Mouse (Mus musculus) v-Abl transformed pro-B cells (cell line): Measurements from ENCODE around the gene Bid.
"Not testable (repeated sequence)": the region's sequence is repeated elsewhere in the genome, so short reads cannot be mapped to it uniquely, and the experiment has no call there.

Source experiments
- in situ Hi-C, 2 experiments: fragments of 400-800 bp; cut with MboI; formaldehyde crosslinking; loops; one replicate each; pipeline ENCODE4 v1.15.1; 2025; ENCODE audit not compliant: unreplicated experiment in 2 of 2

Bid gene

DNA sequence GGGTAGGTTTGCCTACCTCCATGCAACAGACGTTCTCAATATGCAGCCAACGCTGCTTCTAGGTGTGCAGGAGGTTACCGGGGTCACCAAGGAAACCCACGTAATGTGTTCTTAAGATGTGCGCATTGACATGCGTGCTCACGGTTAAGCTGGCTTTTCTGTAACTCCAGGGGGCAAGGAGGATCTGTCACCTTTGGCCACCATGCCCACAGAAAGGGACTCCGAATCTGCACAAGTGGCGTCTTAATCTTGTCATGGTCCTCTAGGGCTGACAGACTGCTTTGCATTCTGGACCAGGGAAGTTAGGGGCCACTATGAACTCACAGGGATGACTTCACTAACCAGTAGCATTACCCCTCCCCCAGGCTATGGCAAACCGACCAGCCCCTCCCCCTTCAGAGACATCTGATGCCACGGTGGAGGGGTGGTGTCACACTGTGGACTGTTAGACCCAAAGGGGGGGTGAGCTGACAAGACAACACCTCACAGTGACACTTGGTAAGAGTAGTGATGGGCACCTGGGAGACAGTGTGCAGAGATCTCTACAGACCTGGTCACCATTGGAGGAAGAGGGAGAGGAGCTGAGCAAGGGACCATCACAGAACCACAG is 21.5 kb upstream of the Bid start:
- in situ Hi-C loops: no loop called here

DNA sequence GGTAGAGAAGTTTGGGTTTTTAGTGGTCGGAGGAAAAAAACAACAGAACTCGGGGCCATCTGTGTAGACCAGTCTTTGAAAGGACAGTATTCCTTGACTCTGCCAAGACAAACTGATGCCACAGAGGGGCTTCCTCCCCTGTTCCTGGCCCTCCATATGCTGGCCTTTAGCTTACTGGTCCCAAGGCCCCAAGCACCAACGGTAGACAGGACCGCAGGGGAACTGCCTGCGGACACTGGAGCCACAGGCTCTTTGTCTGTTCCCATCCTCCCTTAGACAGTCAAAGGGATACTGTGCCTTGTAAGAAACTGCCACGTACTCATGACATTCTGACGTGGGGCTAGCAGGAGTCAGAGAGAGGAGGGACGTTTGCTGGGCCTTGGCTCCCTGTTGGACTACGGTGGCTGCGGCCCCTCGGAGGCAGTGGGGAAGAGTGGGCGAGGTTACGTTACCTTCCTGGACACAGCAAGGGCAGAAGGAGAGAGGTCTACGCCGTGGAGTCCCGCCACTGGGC is 20.5 kb upstream of the Bid start:
- in situ Hi-C loops: no loop called here

DNA sequence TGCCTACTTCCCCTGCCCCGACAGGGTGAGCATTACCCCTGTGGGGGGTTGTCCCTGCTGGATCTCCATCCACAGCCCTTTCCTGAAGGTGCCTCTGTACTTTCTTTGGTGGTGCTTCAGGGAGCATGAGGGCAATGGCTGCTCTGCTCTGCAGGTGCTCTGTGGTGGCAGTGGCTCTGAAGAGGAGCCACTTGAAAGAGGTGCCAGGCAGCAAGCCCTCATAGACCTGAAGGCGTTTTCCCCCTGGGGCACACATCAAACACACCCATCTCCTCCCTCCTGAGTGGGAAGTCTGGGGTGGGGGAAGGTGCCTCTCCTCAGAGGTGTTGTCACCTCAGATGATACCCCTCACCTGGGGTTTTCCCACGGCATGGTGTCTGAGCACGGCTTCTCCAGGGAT is 17.5 kb upstream of the Bid start:
- in situ Hi-C loops: no loop called here

DNA sequence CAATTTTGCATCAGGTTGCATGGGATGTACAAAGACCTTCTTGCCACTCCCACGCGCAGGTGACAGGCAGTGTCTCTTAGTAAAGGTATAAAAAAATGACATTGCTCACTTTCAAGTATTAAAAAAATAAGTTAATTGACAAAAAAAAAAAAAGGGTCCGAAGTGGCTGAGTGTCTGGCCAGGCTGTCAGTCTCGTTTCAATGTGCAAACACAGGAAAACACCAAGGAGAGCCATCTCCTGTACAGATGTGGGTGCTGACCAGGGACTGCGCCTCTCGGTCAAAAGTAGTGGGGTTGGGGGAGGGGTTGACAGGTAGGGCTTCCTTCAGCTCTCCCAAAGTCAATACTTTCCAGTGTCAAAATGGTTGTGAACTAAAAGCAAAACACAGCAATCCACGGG is 17.0 kb upstream of the Bid start:
- in situ Hi-C loops: no loop called here

DNA sequence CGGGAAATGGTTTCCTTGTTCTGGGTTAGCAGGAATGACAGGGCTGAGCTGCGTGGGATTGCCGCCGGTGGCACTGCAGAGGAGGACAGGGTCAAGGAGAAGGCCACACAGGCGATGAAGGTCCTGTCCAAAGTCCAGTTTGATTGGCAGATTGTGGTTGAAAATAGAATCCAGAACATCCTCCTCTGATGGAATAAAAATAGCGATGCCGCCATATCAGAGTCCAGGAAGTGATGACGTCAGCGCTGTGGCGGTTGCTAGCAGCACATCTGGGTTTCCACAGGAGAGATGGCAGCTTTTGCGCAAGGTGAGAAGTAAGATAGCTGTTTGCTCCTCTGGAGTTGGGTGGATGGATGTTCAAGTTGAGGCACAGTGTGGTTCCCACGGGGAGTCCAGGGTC is 15.9 kb upstream of the Bid start:
- in situ Hi-C loops: no loop called here

DNA sequence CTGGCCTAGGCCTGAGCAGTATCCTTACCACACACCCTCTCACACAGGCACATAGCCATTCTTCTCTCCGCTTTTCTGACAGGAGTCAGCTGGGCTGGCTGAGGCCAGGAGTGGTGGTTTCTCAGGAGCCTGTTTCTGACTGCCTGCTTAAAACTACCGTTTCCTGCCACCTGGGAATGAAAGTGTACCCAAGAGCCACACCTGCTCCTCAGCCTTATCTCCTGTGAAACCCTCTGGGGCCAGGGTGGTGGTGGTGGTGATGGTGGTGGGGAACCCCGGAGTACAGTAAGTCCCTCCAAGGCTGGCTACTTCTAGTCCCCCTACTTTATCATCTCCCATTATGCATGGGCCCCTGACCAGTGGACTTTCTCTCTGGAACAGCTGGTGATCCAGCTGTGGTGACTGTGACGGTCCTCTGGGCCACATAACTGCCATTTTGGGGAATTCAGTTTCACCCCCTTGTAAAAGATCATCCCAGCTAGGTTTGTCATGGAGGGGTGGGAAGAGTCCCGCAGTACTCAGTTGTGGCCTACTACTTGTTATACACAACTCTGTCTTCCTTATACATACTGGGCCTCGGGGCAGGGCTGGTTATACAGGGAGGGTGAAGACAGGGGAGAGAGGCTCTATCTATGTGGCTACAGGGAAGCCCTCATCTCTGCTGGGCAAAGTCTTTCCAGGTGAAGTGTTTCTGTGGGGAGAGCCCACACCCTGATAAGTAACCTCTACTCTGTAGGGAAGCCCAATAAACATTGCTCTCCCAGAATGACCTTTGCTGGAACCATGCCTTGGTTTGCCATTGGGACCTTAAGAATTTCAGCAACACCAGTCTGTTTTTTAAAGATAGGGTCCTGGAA is 14.0 kb upstream of the Bid start:
- in situ Hi-C loops: no loop called here

DNA sequence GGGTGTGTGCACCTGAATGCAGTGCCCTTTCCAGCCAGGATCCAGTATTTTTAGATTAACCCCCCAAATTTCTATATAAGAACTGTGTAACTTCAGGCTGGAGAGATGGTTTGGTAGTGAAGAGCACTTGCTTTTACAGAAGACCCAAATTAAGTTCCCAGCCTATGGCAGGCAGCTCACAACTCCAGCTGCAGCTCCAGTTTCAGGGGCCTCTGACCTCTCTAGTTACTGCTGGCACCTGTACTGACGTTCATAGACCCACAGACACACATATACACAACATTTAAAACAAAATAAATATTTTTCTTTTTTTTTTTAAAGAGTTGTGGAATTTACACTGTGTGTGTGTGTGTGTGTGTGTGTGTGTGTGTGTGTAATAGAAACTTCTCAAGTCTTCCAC is 12.8 kb upstream of the Bid start:
- in situ Hi-C loops: no loop called here

DNA sequence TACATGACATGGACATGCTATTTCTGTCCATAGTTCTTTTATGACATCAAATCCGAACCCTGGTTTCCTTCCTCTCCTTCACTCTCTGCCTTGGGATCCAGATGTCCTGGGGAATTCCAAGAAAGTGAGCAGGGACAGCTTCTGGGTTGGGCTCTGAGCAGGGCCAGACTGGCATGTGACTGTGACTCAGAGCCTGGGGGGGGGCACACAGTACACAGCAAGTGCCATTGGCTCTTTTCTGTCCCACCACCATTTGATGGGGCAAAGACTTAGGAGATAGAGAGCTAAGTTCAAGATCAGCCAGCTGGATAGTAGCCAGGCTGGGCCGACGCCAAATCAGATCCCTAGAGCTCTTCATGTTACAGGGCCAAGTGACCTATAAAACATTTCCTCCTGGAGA is 11.1 kb upstream of the Bid start:
- in situ Hi-C loops: no loop called here

DNA sequence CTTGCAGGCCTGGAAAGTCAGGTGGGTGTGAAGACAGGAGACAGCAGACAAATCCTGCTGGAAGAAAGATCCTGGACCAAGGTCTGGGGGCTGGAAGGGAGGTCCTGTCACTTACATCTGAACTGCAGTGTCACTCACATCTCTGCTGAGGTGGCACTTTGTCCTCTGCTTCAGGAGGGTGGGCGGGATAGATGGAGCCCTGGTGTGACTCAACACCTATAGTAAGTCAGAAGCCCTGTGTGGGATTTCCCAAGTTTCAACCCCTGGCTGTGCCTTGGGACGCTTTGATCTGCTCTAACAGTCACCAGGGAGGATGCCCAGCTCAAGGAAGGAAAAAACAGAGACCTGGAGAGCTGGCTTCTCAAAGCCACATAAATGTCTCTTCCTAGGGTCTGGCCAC is 10.2 kb upstream of the Bid start:
- in situ Hi-C loops: no loop called here

DNA sequence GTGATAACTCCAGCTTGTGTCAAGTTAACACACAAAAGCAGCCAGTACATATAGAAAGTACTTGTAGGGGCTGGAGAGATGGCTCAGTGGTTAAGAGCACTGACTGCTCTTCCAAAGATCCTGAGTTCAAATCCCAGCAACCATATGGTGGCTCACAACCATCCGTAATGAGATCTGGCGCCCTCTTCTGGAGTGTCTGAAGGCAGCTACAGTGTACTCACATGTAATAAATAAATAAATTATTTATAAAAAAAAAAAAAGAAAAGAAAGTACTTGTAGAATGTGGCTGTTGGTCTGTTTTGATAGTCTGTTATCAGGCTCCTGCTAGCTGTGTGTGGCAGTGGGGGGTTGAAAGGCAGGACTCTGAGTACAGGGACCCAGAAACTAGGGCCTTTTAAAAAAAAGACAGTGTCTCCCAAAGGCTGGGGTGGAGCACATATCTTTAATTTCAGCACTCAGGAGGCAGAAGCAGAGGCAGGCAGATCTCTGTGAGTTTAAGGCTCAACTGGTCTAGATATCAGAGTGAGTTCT is 8.2 kb upstream of the Bid start:
- in situ Hi-C loops: not testable (repeated sequence)

DNA sequence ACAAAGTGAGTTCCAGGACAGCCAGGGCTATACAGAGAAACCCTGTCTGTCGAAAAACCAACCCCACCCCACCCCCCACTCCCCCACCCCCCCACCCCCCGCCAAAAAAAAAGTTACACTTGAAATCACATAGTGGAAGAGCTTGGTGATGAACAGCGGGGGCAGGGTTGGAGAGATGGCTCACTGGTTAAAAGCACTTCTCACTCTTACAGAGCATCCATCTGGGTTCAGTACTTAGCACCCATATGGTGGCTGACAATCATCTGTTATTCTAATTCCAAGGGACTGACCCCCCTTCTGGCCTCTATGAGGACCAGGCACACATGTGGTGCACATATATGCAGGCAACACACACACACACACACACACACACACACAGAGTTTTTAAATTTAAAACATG is 1.3 kb upstream of the Bid start:
- in situ Hi-C loops: no loop called here

DNA sequence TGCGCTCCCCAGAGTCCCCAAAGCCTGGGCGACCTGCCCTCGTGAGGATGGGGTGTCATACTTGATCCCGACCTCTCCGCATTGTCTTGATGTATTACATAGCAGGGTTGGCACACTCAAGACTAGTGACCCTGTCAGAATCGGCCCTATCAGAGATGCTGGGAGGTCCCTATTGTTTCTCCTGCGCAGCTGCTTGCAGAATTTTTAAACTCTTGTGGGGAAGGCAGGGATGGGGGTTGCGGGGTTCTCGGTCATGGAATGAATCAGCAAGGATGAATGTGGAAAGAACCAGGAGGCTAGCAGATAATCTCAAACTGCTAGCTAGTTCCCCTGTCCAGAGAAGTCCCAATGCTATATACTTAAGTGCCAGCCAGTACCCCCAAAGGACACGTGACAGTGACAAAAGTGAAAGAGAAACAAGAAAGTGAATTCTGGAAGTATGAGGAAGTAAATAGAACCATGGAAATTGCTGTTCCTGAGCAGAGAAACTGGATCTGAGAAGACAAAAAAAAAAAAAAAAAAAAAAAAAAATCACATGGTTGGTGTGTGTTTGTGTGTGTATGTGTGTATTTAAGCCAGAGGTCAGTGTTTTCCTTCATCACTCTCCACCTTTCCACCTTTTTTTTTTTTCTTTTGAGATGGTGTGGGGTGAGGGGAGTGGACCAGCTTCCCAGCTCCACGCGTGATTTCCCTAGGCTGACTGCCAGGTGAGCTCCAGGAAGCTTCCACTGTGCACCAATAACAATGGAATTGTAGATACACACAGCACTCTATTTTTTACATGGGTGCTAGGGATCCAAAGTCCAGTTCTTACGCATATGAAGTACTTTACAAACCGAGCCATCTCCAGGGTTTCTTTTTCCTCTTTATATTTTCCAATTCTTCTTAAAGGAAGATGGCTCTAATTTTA is 574 bp upstream of the Bid start:
- in situ Hi-C loops: not testable (repeated sequence)

DNA sequence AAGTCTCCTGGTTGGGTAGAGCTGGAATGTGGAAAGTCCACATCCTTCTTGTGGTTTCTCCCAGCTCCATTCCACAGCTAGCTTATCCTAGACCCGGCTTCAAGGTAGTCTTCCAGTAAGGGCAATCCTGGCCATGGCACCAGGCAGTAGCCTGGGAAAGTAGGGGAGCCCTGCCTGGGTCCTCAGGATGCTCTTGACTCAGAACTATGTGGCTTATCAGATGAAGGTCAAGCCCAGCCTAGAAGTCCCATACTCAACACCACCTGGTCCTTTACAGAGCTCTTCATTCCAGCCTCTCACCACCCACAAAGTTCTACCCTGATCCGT is 1.0 kb downstream of the Bid start:
- in situ Hi-C loops: no loop called here

DNA sequence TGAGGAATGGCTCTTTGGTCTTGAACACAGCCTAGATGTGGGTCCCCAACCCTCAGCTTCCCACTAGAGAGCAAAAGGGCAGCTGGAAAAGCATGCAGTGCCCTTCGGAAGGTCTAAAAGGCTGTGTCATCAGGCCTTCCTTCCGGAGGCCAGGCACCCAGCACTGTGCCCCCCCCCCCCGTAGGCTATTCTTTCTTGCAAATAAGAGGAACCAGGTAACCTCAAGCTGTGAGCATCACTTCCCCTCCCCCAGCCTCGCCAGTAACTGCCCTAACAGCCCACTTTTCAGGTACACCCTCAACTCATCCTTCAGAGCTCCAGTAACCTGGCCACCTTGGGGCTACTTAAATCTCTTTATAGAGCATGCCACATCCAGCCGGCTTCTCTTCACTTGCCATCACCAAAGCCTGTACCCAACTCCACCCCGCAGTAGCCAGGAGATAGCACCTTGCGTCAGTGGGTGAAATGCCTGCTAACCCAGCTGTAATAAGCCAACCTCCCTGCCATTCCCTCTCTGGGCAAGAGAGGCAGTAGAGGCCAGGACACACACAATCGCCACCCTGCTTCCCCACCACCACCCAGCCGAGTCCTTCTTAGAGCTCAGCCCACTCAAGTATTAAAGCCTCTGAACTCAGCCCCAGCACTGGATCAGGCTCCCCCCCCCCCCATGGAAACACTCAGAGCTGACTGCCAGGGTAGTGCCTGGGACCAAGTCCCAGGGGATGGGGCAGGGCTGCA is 1.6 kb downstream of the Bid start:
- in situ Hi-C loops: no loop called here

DNA sequence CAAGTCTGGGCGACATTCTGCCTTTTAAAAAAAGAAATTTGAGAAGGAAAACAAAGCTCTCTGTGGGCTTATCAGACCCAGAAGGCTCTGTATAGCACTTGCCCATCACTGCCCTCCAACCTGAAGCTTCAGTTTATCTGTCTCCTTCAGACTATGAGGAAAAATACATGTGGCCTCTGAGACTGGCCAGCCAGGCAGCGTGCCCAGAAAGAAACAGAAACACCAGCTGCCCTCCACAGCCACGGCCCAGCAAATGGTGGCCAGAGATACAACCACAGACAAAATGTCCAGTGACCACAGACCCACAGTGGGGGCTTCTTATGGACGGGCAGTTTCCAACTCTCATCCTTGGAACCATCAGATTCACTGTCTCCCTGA is 2.1 kb downstream of the Bid start:
- in situ Hi-C loops: no loop called here

DNA sequence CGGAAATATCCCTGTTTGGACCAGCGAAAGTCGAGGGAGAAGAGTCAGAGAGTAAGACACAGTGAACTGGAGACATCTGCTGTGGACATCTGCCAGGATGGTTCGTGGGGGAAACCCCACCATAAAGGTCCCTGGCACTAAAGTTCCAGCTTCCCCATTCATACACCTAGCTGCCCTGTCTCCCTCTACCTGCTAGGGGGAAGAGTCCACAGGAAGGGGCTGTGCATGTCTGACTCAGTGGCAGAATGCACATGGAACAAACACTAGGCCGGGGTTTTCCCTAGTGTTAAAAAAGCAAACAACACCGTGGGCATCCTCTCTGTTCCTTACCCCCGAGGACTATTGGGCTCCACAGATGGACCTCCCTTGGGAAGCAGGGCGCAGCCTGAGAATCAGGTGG is 2.9 kb downstream of the Bid start:
- in situ Hi-C loops: no loop called here

DNA sequence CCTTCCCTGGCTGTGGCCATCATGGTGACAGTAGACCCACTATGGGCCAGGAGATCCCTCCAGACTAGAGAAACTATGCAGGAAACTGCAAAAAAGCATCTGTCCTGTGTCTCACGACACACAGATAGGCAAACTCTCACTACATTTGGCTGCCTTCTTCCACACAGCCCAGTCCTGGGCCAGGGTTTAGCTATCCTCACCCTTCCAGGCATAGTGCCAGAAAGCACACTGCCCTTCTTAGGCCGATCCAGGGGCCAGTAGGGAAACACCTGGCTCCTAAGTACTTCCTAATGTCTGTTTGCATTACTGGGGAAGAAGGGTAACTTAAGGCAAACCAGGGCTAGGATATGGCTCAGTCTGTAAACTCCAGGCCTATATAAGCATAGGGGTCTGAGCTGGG is 3.7 kb downstream of the Bid start:
- in situ Hi-C loops: no loop called here

DNA sequence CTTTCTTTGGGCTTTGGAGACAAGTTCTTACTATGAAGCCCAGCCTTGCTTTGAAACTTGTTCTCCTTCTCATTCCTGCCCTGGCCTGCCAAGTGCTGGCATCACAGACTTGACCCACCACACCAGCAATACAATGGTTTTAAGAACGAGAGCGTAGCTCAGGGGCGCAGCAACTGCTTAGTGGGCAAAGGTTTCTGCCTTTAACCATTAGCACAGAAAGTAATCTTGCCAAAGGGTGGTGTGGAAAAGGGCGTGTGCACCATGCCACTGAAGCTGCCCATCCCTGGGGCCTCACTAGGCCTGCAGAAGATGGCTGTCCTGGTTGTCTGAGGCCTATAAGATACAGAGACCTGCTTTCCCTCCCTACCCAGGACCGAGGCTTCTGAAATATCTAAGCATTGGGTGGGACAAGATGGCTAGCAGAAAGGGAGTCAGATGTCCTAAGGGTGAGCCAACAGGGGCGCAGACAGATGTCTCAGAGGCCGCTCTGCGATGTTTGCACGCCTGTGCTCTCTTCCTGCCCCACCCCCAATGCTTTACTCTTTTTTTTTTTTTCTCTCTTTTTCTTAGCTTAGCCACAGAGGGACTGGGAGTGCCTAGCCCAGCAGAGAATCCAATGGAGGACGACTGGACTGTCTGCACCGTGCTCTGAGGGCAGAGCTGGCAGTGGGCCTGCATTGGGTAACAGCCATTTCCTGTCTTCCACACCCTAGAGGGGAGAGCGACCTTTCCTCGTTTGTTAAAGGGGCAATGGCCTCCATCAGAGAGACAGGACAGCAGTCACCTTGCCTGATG is 5.2 kb downstream of the Bid start:
- in situ Hi-C loops: no loop called here

DNA sequence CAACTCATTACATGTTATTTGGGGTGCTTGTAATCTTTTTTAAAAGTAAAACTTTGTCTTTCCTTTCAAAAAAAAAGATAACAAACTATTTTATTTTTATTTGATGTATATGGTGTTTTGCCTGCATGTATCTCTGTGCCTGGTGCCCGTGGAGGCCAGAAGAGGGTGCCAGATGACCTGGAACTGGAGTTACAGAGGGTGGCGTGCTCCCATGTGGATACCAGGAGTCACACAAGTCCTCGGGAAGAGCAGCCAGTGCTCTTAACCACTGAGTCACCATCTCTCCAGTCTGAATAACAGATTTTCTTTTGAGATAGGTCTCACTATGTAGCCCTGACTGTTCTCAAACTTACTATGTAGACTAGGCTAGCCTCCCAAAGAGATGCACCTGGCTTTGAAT is 7.2 kb downstream of the Bid start:
- in situ Hi-C loops: no loop called here
